Comparison of ENCODE assay signal across 19 mouse cellular contexts in the genomic region with DNA sequence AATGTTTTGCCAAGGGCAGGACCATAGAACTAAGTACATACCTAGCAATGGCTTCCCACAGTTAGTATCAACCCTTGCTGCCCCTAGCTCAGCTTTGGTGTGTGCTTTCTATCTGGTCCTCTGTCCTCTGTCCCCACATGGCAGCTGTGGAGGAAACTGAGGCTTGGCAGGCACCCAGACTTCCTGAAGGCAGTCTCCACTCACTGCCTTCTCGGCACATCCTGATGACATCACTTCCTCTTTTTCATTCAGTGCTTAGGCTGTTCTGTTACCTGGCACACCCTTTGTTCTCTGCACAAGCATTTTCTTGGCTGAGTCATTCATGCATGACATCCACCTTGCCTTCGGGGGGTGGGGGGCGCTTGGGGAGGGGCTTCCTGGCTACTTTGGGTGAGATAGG. TPM values are rescaled to one million over a fixed set of nuclear protein-coding genes. Genes with fewer than 3 reads are reported as not detected.
"Had no signal": no experiment of that assay in that cellular context is flagged by ENCODE, and none has a peak within 500 bp of the region (broad histone marks: within the 10 kb centered on the region; RNA-seq: fewer than 3 reads in every experiment).

No protein-coding gene starts in this region.

- H3K27ac ChIP-seq: lung, embryonic 15.5 days; macrophage; midbrain, embryonic 13.5 days; midbrain, embryonic 15.5 days; neural tube, embryonic 12.5 days; stomach, embryonic 15.5 days had no signal

- H3K4me3 ChIP-seq: lung, embryonic 15.5 days; megakaryocyte, embryonic 14.5 days; midbrain, embryonic 13.5 days; midbrain, embryonic 15.5 days; neural tube, embryonic 12.5 days; stomach, embryonic 15.5 days had no signal

- H3K4me2 ChIP-seq: lung, embryonic 15.5 days; midbrain, embryonic 11.5 days; midbrain, embryonic 13.5 days; midbrain, embryonic 15.5 days; neural tube, embryonic 12.5 days; stomach, embryonic 15.5 days had no signal

- ATAC-seq: lung, postnatal 0 days; midbrain, embryonic 13.5 days; midbrain, embryonic 15.5 days had no signal

- H3K36me3 ChIP-seq: lung, embryonic 15.5 days; midbrain, embryonic 13.5 days; midbrain, embryonic 15.5 days; neural tube, embryonic 12.5 days; stomach, embryonic 15.5 days had no signal

- H3K4me1 ChIP-seq: lung, embryonic 15.5 days; midbrain, embryonic 13.5 days; midbrain, embryonic 15.5 days; neural tube, embryonic 12.5 days; stomach, embryonic 15.5 days had no signal

- H3K27me3 ChIP-seq: lung, embryonic 15.5 days; midbrain, embryonic 13.5 days; midbrain, embryonic 15.5 days; neural tube, embryonic 12.5 days had no signal

- H3K9ac ChIP-seq: lung, embryonic 15.5 days; midbrain, embryonic 13.5 days; midbrain, embryonic 15.5 days; neural tube, embryonic 12.5 days; stomach, embryonic 15.5 days had no signal

- DNase-seq: lung, adult 2 months; lung, postnatal 14 days; lung, postnatal 36 days; right cerebral cortex, postnatal 14 days; thymus, adult 18-20 months; thymus, postnatal 14 days; thymus, postnatal 36 days had no signal

- H3K9me3 ChIP-seq: lung, embryonic 15.5 days; midbrain, embryonic 13.5 days; midbrain, embryonic 15.5 days; neural tube, embryonic 12.5 days; stomach, embryonic 15.5 days had no signal

RNA-seq across cellular contexts. Expression of gene Atp2b2, which starts 38.6 kb away (rescaled TPM):
- total RNA-seq: megakaryocyte progenitor cell, adult 5-6 weeks; monocyte, adult 5-6 weeks; neutrophil, adult 5-6 weeks had no signal
- polyA plus RNA-seq: macrophage had no signal
